Mouse (Mus musculus) frontal cortex, postnatal 14 days (tissue): ENCODE results near the gene Exosc1.
A peak's percentile ranks its signal among the peaks of the same experiment; 100 is the strongest.
"Not testable (repeated sequence)": the region's sequence is repeated elsewhere in the genome, so short reads cannot be mapped to it uniquely, and the experiment has no call there.

ENCODE experiments used
- DNase-seq, 2 experiments: peaks; one replicate each; pipeline ENCODE4 v3.0.0; 2022; ENCODE audit warnings: low spot score in 2 of 2

Gene Exosc1

GRCm38 (mm10) chr19:41933179-41934086, at the start of gene Exosc1, which contains the start of gene Zdhhc16:
TSS of gene Exosc1 (minus strand) at chr19:41933423.
TSS of gene Zdhhc16 (plus strand) at chr19:41933480.
- DNase-seq: peak; percentile 98 to 99

GRCm38 (mm10) chr19:41982791-41983150, 49.5 kb upstream of the Exosc1 start:
- no peak for DNase-seq

- peak in 1 of 2 experiments; percentile 50 for DNase-seq
Observed at GRCm38 (mm10) chr19:41981931-41982790, 48.9 kb upstream of the Exosc1 start.

GRCm38 (mm10) chr19:41981595-41981927, 48.3 kb upstream of the Exosc1 start, which contains the start of gene Ubtd1:
TSS of gene Ubtd1 (plus strand) at chr19:41981763.
- no peak for DNase-seq

GRCm38 (mm10) chr19:41980819-41981594, 47.8 kb upstream of the Exosc1 start, which contains the start of gene Mms19:
TSS of gene Mms19 (minus strand) at chr19:41981157.
- DNase-seq: peak; percentile 99

- no peak for DNase-seq
Observed at GRCm38 (mm10) chr19:41980422-41980818, 47.2 kb upstream of the Exosc1 start.

- peak in 1 of 2 experiments; percentile 22 for DNase-seq
Observed at GRCm38 (mm10) chr19:41973891-41974794, 40.9 kb upstream of the Exosc1 start.

GRCm38 (mm10) chr19:41969618-41970017, 36.4 kb upstream of the Exosc1 start:
- no peak for DNase-seq

GRCm38 (mm10) chr19:41953574-41953973, 20.4 kb upstream of the Exosc1 start:
- no peak for DNase-seq

GRCm38 (mm10) chr19:41952287-41952686, 19.1 kb upstream of the Exosc1 start:
- DNase-seq: no peak

GRCm38 (mm10) chr19:41943841-41944240, 10.6 kb upstream of the Exosc1 start:
- no peak for DNase-seq

GRCm38 (mm10) chr19:41938539-41938938, 5.3 kb upstream of the Exosc1 start:
- DNase-seq: no peak

- no peak for DNase-seq
Observed at GRCm38 (mm10) chr19:41935921-41936320, 2.7 kb upstream of the Exosc1 start.

- DNase-seq: no peak
Observed at GRCm38 (mm10) chr19:41934124-41934523, 901 bp upstream of the Exosc1 start.

- no peak for DNase-seq
Observed at GRCm38 (mm10) chr19:41932686-41933085, 537 bp downstream of the Exosc1 start.

- DNase-seq: no peak
Observed at GRCm38 (mm10) chr19:41920412-41921067, 12.7 kb downstream of the Exosc1 start.

- no peak for DNase-seq
Observed at GRCm38 (mm10) chr19:41919471-41919870, 13.8 kb downstream of the Exosc1 start.

GRCm38 (mm10) chr19:41916853-41917252, 16.4 kb downstream of the Exosc1 start:
- DNase-seq: no peak

- no peak for DNase-seq
Observed at GRCm38 (mm10) chr19:41915294-41915693, 17.9 kb downstream of the Exosc1 start.

- DNase-seq: not testable (repeated sequence)
Observed at GRCm38 (mm10) chr19:41914592-41914882, 18.7 kb downstream of the Exosc1 start.
